Mouse (Mus musculus) bone marrow, adult 2 months (tissue): ENCODE data around the gene Scml4.

Source experiments
- CTCF ChIP-seq: fragments of 200-500 bp; IDR thresholded peaks from 2 replicates; pipeline ENCODE4 v1.5.1; 2011; ENCODE audit warnings: low read length, control low read depth; ENCODE audit not compliant: control insufficient read depth, insufficient read depth
- POLR2A ChIP-seq: fragments of 200-500 bp; IDR thresholded peaks from 2 replicates; pipeline ENCODE4 v1.6.1; 2011; ENCODE audit warnings: low read depth, mild to moderate bottlenecking, control low read depth, low read length, borderline replicate concordance; ENCODE audit not compliant: control insufficient read depth

GRCm38 (mm10) chr10:42842358-42842757 lies 17.8 kb upstream of the Scml4 start:
- TF ChIP-seq CTCF (peak; percentile 91), POLR2A (no peak)
